Mouse (Mus musculus): ENCODE measurements around the gene Tmem123.

DNA sequence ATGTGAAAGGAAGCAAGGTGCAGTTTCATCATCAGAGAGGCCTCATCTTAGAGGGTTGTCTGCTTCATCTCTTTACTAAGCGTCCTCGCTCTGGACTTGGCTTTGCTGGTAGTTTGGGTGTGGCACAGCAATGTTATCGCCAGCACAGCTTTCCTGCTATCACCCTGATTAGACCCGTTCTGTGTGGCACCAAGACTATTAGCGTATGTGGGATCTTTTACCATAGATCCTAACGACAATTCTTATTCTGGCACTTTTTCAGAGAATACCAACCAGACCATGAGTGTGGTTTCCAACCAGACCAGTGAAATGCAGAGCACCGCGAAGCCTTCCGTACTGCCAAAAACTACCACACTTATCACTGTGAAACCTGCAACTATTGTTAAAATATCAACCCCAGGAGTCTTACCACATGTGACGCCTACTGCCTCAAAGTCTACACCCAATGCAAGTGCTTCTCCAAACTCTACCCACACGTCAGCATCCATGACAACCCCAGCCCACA lies 26.8 kb downstream of the Tmem123 start:
- no peak for TF ChIP-seq CTCF (IDR thresholded peaks at IDR 0.05; ENCODE audit: extremely low read depth, insufficient read depth, insufficient read length, insufficient replicate concordance)
- no peak for TF ChIP-seq POLR2A (IDR thresholded peaks at IDR 0.05; ENCODE audit: low read depth, low read length)
